10 mouse cellular contexts compared by ENCODE assay signal in the genomic region with DNA sequence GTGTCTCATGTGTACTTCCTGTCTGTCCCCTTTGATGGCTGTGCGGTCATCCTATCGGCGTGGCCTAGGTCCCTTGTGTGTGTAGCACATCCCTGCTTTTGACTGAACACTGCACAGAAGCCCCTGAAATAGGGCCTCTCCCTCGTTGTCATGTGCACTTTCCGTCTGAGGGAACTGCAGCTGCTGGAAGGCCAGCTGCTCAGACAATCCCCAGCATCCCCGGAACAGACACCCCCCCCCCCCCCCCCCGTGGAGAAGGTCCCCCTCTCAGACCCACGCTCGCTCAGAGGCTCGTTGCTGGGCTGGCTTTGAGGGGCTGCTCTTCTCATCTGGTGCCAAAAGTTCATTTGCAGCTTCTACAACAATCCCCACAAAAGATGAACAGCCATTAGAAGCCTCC. TPM values are rescaled to one million over a fixed set of nuclear protein-coding genes. Genes with fewer than 3 reads are reported as not detected.
DNase-seq lines count a peak whose midpoint lies in the region; ATAC-seq and TF ChIP-seq lines count a peak whose summit lies in the region.
"Had no signal": no experiment of that assay in that cellular context is flagged by ENCODE, and none has a peak within 500 bp of the region (broad histone marks: within the 10 kb centered on the region; RNA-seq: fewer than 3 reads in every experiment).

No protein-coding gene starts in this region.

- peaks cover 14% of the 10 kb centered on the region; the same call in 1 of the 2 replicates for H3K27me3 ChIP-seq in embryonic facial prominence, embryonic 10.5 days (replicated peaks; ENCODE audit: low read depth, poor library complexity, severe bottlenecking)
- H3K27me3 ChIP-seq in forebrain, embryonic 14.5 days (replicated peaks; ENCODE audit: control insufficient read depth, insufficient read depth, low read length) = no peaks in the 10 kb centered on the region
- H3K27me3 ChIP-seq in limb, embryonic 13.5 days = peaks cover 2% of the 10 kb centered on the region; the same call in 1 of the 2 replicates
- H3K27me3 ChIP-seq in neural tube, embryonic 15.5 days (replicated peaks) = 0 out of 2 replicates have a peak, but pooled peaks cover 3% of the 10 kb centered on the region
- no peaks in the 10 kb centered on the region for H3K27me3 ChIP-seq in liver, postnatal 0 days (ENCODE audit: insufficient read depth, low read length)
- H3K27me3 ChIP-seq: heart, embryonic 13.5 days had no signal

- no peak overlapping the region for H3K4me2 ChIP-seq in forebrain, embryonic 14.5 days (ENCODE audit: low read length)
- H3K4me2 ChIP-seq in limb, embryonic 13.5 days (replicated peaks) = no peak overlapping the region
- no peak overlapping the region for H3K4me2 ChIP-seq in neural tube, embryonic 15.5 days
- no peak overlapping the region for H3K4me2 ChIP-seq in liver, postnatal 0 days (ENCODE audit: low read depth, low read length)
- H3K4me2 ChIP-seq: heart, embryonic 13.5 days had no signal

- peak overlapping the region; percentile 48 for H3K27ac ChIP-seq in embryonic facial prominence, embryonic 10.5 days (replicated peaks)
- peak overlapping the region; percentile 84 for H3K27ac ChIP-seq in forebrain, embryonic 14.5 days (ENCODE audit: low read depth, low read length)
- H3K27ac ChIP-seq in limb, embryonic 13.5 days = no peak overlapping the region
- 0 out of 2 replicates have a peak overlapping the region, but pooled peaks have one; percentile 18 for H3K27ac ChIP-seq in neural tube, embryonic 15.5 days (replicated peaks)
- no peak overlapping the region for H3K27ac ChIP-seq in liver, postnatal 0 days (ENCODE audit: low read depth)
- H3K27ac ChIP-seq: heart, embryonic 13.5 days; liver, embryonic 14.5 days had no signal

- 0 out of 2 replicates have a peak overlapping the region, but pooled peaks have one; percentile 18 for H3K9ac ChIP-seq in forebrain, embryonic 14.5 days (ENCODE audit: low read length)
- no peak overlapping the region for H3K9ac ChIP-seq in limb, embryonic 13.5 days
- H3K9ac ChIP-seq in neural tube, embryonic 15.5 days (replicated peaks) = no peak overlapping the region
- no peak overlapping the region for H3K9ac ChIP-seq in liver, postnatal 0 days (replicated peaks)
- H3K9ac ChIP-seq: heart, embryonic 13.5 days; liver, embryonic 14.5 days had no signal

- intact Hi-C loops in left cerebral cortex, postnatal 36 days (cut with DNase I) = no loop called here

- H3K4me1 ChIP-seq in embryonic facial prominence, embryonic 10.5 days = peaks cover 15% of the 10 kb centered on the region
- H3K4me1 ChIP-seq in forebrain, embryonic 14.5 days (ENCODE audit: control insufficient read depth, insufficient read depth, low read length) = peaks cover 25% of the 10 kb centered on the region
- H3K4me1 ChIP-seq in limb, embryonic 13.5 days = peaks cover 14% of the 10 kb centered on the region; the same call in 1 of the 2 replicates
- peaks cover 38% of the 10 kb centered on the region for H3K4me1 ChIP-seq in neural tube, embryonic 15.5 days
- H3K4me1 ChIP-seq in liver, postnatal 0 days (ENCODE audit: insufficient read depth) = no peaks in the 10 kb centered on the region
- H3K4me1 ChIP-seq: heart, embryonic 13.5 days; megakaryocyte, embryonic 14.5 days had no signal

- H3K4me3 ChIP-seq in embryonic facial prominence, embryonic 10.5 days = no peak overlapping the region
- no peak overlapping the region for H3K4me3 ChIP-seq in forebrain, embryonic 14.5 days (ENCODE audit: low read depth, low read length)
- H3K4me3 ChIP-seq in limb, embryonic 13.5 days = no peak overlapping the region
- no peak overlapping the region for H3K4me3 ChIP-seq in neural tube, embryonic 15.5 days (replicated peaks)
- H3K4me3 ChIP-seq in liver, postnatal 0 days (ENCODE audit: low read depth, low read length) = no peak overlapping the region
- H3K4me3 ChIP-seq: heart, embryonic 13.5 days; megakaryocyte, embryonic 14.5 days had no signal

- TF ChIP-seq CTCF in liver, postnatal 0 days (IDR thresholded peaks at IDR 0.05; ENCODE audit: low read depth) = no peak

- no peaks in the 10 kb centered on the region for H3K36me3 ChIP-seq in embryonic facial prominence, embryonic 10.5 days (replicated peaks)
- H3K36me3 ChIP-seq in forebrain, embryonic 14.5 days (ENCODE audit: control insufficient read depth, insufficient read depth, low read length) = no peaks in the 10 kb centered on the region
- H3K36me3 ChIP-seq in limb, embryonic 13.5 days = no peaks in the 10 kb centered on the region
- H3K36me3 ChIP-seq in neural tube, embryonic 15.5 days = no peaks in the 10 kb centered on the region
- no peaks in the 10 kb centered on the region for H3K36me3 ChIP-seq in liver, postnatal 0 days (replicated peaks; ENCODE audit: insufficient read depth, low read length)
- H3K36me3 ChIP-seq: heart, embryonic 13.5 days had no signal

- no peaks in the 10 kb centered on the region for H3K9me3 ChIP-seq in embryonic facial prominence, embryonic 10.5 days
- H3K9me3 ChIP-seq in forebrain, embryonic 14.5 days (replicated peaks; ENCODE audit: control insufficient read depth, low read length) = no peaks in the 10 kb centered on the region
- no peaks in the 10 kb centered on the region for H3K9me3 ChIP-seq in limb, embryonic 13.5 days
- no peaks in the 10 kb centered on the region for H3K9me3 ChIP-seq in neural tube, embryonic 15.5 days (replicated peaks)
- no peaks in the 10 kb centered on the region for H3K9me3 ChIP-seq in liver, postnatal 0 days (ENCODE audit: low read length)
- H3K9me3 ChIP-seq: heart, embryonic 13.5 days had no signal

- peak; percentile 77 for ATAC-seq in forebrain, embryonic 14.5 days
- ATAC-seq in limb, embryonic 13.5 days (ENCODE audit: low FRiP score, low read depth) = 0 out of 2 replicates have a peak, but pooled peaks have one; percentile 26
- no peak; the same call in 1 of the 2 replicates for ATAC-seq in neural tube, embryonic 15.5 days (ENCODE audit: low FRiP score)
- no peak for ATAC-seq in liver, postnatal 0 days

- TF ChIP-seq EP300 in liver, postnatal 0 days (IDR thresholded peaks at IDR 0.05; ENCODE audit: low read depth) = no peak

- WGBS in embryonic facial prominence, embryonic 10.5 days = 47% methylated on average over 10 of the region's 10 CpGs
- WGBS in forebrain, embryonic 14.5 days = 2% methylated on average over 9 of the region's 10 CpGs
- whole genome bisulfite sequencing in limb, embryonic 13.5 days = 38% methylated on average over 9 of the region's 10 CpGs
- WGBS in neural tube, embryonic 15.5 days = 9% methylated on average over 10 of the region's 10 CpGs
- 49% methylated on average over 6 of the region's 10 CpGs for whole genome bisulfite sequencing in liver, postnatal 0 days (ENCODE audit: insufficient replicate concordance)

- no peak for DNase-seq in embryonic facial prominence, embryonic 10.5 days (ENCODE audit: low spot score)
- DNase-seq in forebrain, embryonic 14.5 days (ENCODE audit: low spot score) = peak; percentile 80
- DNase-seq in liver, postnatal 0 days = no peak
- DNase-seq in testis, postnatal 10 days (ENCODE audit: low spot score) = no peak
- no peak for DNase-seq in left cerebral cortex, postnatal 36 days (ENCODE audit: low spot score in 2 of 2)

RNA-seq across cellular contexts. Expression of gene Nptx2, which starts 11.0 kb away (rescaled TPM):
- 0.77 and 1.1 TPM in 2 replicates for polyA plus RNA-seq in embryonic facial prominence, embryonic 10.5 days (2016; fragmentation: Nextera tagmentation; extraction: Ambion mirVana)
- 3.0 TPM in 2 replicates for polyA plus RNA-seq in forebrain, embryonic 14.5 days (2014; fragmentation: Nextera tagmentation; extraction: Ambion mirVana)
- polyA plus RNA-seq in limb, embryonic 13.5 days (2015; fragmentation: Nextera tagmentation; extraction: Ambion mirVana) = 0.34 and 0.41 TPM in 2 replicates
- polyA plus RNA-seq in neural tube, embryonic 15.5 days (2015; fragmentation: Nextera tagmentation; extraction: Ambion mirVana) = 13.5 and 15.1 TPM in 2 replicates
- polyA plus RNA-seq in liver, postnatal 0 days (2015; fragmentation: Nextera tagmentation; extraction: Ambion mirVana) = not detected in 2 replicates
- total RNA-seq in left cerebral cortex, postnatal 36 days (2021) = 100 to 1,000 TPM; 101 to 102 TPM

Comparison
In these comparisons a context has a peak if more than half of its experiments do, and no peak if none do; other contexts are left out.
1. H3K27ac ChIP-seq: peak in embryonic facial prominence, embryonic 10.5 days (single experiment), forebrain, embryonic 14.5 days (single experiment) and neural tube, embryonic 15.5 days (single experiment); none in limb, embryonic 13.5 days (single experiment) and liver, postnatal 0 days (single experiment).
2. ATAC-seq: peak in forebrain, embryonic 14.5 days (single experiment) and limb, embryonic 13.5 days (single experiment); none in neural tube, embryonic 15.5 days (single experiment) and liver, postnatal 0 days (single experiment).